ENCODE assay signal across 8 mouse cellular contexts in genomic region chr15:91049496-91050441, GRCm38 (mm10). TPM values are rescaled to one million over a fixed set of nuclear protein-coding genes. Genes with fewer than 3 reads are reported as not detected.
DNase-seq lines count a peak whose midpoint lies in the region; ATAC-seq and TF ChIP-seq lines count a peak whose summit lies in the region.

Gene Kif21a, minus strand, starts transcription at chr15:91049948.

- peak within 1 kb of the TSS; percentile 74 for H3K4me2 ChIP-seq in liver, postnatal 0 days (ENCODE audit: low read depth, low read length)
- H3K4me2 ChIP-seq in neural tube, embryonic 15.5 days = peak within 1 kb of the TSS; percentile 77

- peaks cover 5% of the 10 kb centered on the region; the same call in 1 of the 2 replicates for H3K27me3 ChIP-seq in liver, postnatal 0 days (ENCODE audit: insufficient read depth, low read length)
- H3K27me3 ChIP-seq in neural tube, embryonic 15.5 days (replicated peaks) = no peaks in the 10 kb centered on the region

- peak; percentile 86 for ATAC-seq in liver, postnatal 0 days
- peak; percentile 95 for ATAC-seq in neural tube, embryonic 15.5 days (ENCODE audit: low FRiP score)

- peak; percentile 72 for DNase-seq in R1 (ENCODE audit: low read depth, low spot score)
- peak; percentile 87 for DNase-seq in cerebellum, adult 8-10 months
- peak; percentile 34 to 80 for DNase-seq in frontal cortex, adult 2 months (ENCODE audit: extremely low spot score in 1 of 2, low spot score in 1 of 2)
- DNase-seq in heart, postnatal 4 days = peak; percentile 73
- peak; percentile 56 to 71 for DNase-seq in layer of hippocampus, adult 8-10 months (ENCODE audit: low spot score in 2 of 2)
- DNase-seq in liver, postnatal 0 days = peak; percentile 76
- peak; percentile 63 for DNase-seq in urinary bladder, postnatal 25 days (ENCODE audit: low spot score)

- no peak for TF ChIP-seq CTCF in liver, postnatal 0 days (IDR thresholded peaks at IDR 0.05; ENCODE audit: low read depth)

- no peaks in the 10 kb centered on the region for H3K9me3 ChIP-seq in liver, postnatal 0 days (ENCODE audit: low read length)
- no peaks in the 10 kb centered on the region for H3K9me3 ChIP-seq in neural tube, embryonic 15.5 days (replicated peaks)

- peak within 1 kb of the TSS; percentile 94 for H3K27ac ChIP-seq in liver, postnatal 0 days (ENCODE audit: low read depth)
- peak within 1 kb of the TSS; percentile 99 for H3K27ac ChIP-seq in neural tube, embryonic 15.5 days (replicated peaks)

- H3K36me3 ChIP-seq in liver, postnatal 0 days (replicated peaks; ENCODE audit: insufficient read depth, low read length) = no peaks in the 10 kb centered on the region
- no peaks in the 10 kb centered on the region for H3K36me3 ChIP-seq in neural tube, embryonic 15.5 days

- 3% methylated on average over 44 of the region's 89 CpGs for WGBS in liver, postnatal 0 days (ENCODE audit: insufficient replicate concordance)
- under 1% methylated on average over 82 of the region's 89 CpGs for WGBS in neural tube, embryonic 15.5 days

- peak within 1 kb of the TSS; percentile 59 for H3K4me3 ChIP-seq in liver, postnatal 0 days (ENCODE audit: low read depth, low read length)
- H3K4me3 ChIP-seq in neural tube, embryonic 15.5 days (replicated peaks) = peak within 1 kb of the TSS; percentile 96

- H3K4me1 ChIP-seq in liver, postnatal 0 days (ENCODE audit: insufficient read depth) = peaks cover 3% of the 10 kb centered on the region
- H3K4me1 ChIP-seq in neural tube, embryonic 15.5 days = peaks cover 32% of the 10 kb centered on the region

- peak within 1 kb of the TSS; percentile 82 for H3K9ac ChIP-seq in liver, postnatal 0 days (replicated peaks)
- peak within 1 kb of the TSS; percentile 99 for H3K9ac ChIP-seq in neural tube, embryonic 15.5 days (replicated peaks)

- TF ChIP-seq EP300 in liver, postnatal 0 days (IDR thresholded peaks at IDR 0.05; ENCODE audit: low read depth) = peak; percentile 72; the same call in 1 of the 2 replicates

RNA-seq across cellular contexts. Expression of gene Kif21a, which starts in this region (rescaled TPM):
- 50.9 and 58.9 TPM in 2 replicates for polyA plus RNA-seq in frontal cortex, adult 2 months (2012; rRNA removed)
- 1 to 10 TPM; 7.3 to 8.0 TPM for total RNA-seq in heart, postnatal 4 days (2021)
- total RNA-seq in layer of hippocampus, adult 8-10 months (2022) = 100 to 1,000 TPM; 121 to 151 (median 127) TPM
- polyA plus RNA-seq in liver, postnatal 0 days (2015; fragmentation: Nextera tagmentation; extraction: Ambion mirVana) = 5.2 TPM in 2 replicates
- polyA plus RNA-seq in neural tube, embryonic 15.5 days (2015; fragmentation: Nextera tagmentation; extraction: Ambion mirVana) = 34.8 and 40.1 TPM in 2 replicates

Comparison
In these comparisons a context has a peak if more than half of its experiments do, and no peak if none do; other contexts are left out.
1. Peak in every context shown above with its lines: DNase-seq, ATAC-seq, H3K4me3 ChIP-seq and H3K27ac ChIP-seq.
2. RNA of gene Kif21a (total RNA-seq): 121 to 151 TPM in layer of hippocampus, adult 8-10 months; 7.3 to 8.0 TPM in heart, postnatal 4 days; every median in the first group is over 10 times any median in the second.